Mouse (Mus musculus): ENCODE results near the gene Rnf141. TPM values are rescaled to one million over a fixed set of nuclear protein-coding genes. Genes with fewer than 3 reads are reported as not detected.

Gene Rnf141
- polyA plus RNA-seq, 1 experiment from 2014 or later: 32.8 TPM

DNA sequence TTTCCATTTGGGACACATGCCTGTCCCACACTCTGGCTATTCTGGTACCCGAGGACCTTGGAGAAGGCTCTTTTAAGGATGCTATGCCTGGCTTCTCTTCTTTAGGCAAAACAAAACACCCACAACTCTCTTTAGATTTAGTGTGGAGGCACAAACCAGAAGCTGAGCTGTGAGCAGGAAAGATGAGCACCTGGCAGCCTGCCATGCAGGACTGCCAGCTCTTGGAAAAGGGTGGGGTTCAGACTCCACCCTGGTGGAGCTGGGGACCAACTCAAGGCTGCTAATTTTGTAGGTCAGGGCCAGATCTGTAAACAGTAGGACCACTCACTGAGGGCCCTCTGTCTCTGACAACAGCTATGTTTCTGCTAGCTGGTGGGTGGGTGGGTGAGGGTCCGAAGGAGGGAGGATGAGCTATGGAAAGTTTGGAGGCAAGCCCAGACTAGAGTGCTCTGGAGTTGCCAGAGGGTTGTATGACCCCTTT lies 63.0 kb downstream of the Rnf141 start:
- no peaks in the 10 kb centered on the region for H3K27me3 ChIP-seq (ENCODE audit: control insufficient read depth, insufficient read depth, low read length)
- peaks cover 18% of the 10 kb centered on the region for H3K4me1 ChIP-seq (ENCODE audit: control insufficient read depth, insufficient read depth, low read length)
- WGBS: 52% methylated on average over 2 of the region's 2 CpGs
- H3K9ac ChIP-seq (ENCODE audit: low read length): no peak overlapping the region
- no peaks in the 10 kb centered on the region for H3K9me3 ChIP-seq (replicated peaks; ENCODE audit: control insufficient read depth, low read length)
- H3K4me2 ChIP-seq (ENCODE audit: low read depth, low read length): no peak overlapping the region
- no peak overlapping the region for H3K27ac ChIP-seq (ENCODE audit: low read length)
- H3K4me3 ChIP-seq (ENCODE audit: low read length): no peak overlapping the region
- ATAC-seq (replicated peaks; ENCODE audit: extremely low read depth, insufficient read depth, low FRiP score): no peak
- no peaks in the 10 kb centered on the region for H3K36me3 ChIP-seq (ENCODE audit: control insufficient read depth, insufficient read depth)

DNA sequence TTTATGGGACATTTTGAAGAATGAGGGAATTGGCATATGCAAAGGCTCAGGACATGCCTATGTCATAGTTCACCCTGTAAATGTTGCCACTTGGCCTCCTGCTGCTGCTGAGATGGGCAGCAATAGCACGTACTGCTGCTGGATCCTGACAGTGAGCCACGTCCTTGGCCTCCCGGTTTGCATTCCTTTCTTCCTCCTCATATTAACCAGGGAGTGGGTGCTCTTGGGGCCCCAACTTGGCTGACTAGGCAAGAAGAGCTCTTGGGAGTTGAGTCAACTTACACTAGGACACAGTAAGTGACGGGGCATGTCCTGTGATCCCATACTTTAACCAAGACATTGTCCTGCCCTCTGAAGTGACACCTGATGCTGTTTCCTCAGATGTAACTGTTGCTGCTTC lies 63.7 kb downstream of the Rnf141 start:
- no peak overlapping the region for H3K27ac ChIP-seq (ENCODE audit: low read length)
- H3K4me1 ChIP-seq (ENCODE audit: control insufficient read depth, insufficient read depth, low read length): peaks cover 18% of the 10 kb centered on the region
- no peaks in the 10 kb centered on the region for H3K9me3 ChIP-seq (replicated peaks; ENCODE audit: control insufficient read depth, low read length)
- H3K36me3 ChIP-seq (ENCODE audit: control insufficient read depth, insufficient read depth): no peaks in the 10 kb centered on the region
- no peak overlapping the region for H3K4me2 ChIP-seq (ENCODE audit: low read depth, low read length)
- WGBS: 64% methylated on average over 4 of the region's 4 CpGs
- ATAC-seq (replicated peaks; ENCODE audit: extremely low read depth, insufficient read depth, low FRiP score): no peak
- H3K4me3 ChIP-seq (ENCODE audit: low read length): no peak overlapping the region
- no peaks in the 10 kb centered on the region for H3K27me3 ChIP-seq (ENCODE audit: control insufficient read depth, insufficient read depth, low read length)
- H3K9ac ChIP-seq (ENCODE audit: low read length): no peak overlapping the region

DNA sequence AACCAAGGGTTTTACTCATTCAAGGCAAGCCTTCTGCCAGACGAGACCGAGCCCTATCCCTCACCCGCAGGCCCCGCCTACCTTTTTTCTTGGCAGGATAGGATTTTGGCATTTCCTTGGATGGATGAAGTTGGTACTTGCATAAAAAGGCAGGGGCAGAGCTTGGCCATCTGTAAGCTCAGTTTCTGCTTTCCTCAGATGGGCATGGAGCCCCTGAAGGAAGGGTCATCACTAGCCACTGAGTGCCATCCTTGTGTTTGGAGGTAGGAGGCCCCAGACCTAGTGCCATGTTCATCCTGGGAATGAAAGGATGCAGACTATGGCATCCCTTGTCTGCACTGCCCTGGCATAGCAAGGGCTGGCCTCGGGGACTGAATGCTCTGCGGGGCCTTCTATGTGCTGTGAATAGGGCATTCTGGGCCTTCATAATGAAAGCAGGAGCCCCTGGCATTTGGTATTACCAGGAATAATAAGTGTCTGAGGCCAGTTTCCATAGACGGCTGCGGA lies 64.6 kb downstream of the Rnf141 start:
- no peaks in the 10 kb centered on the region for H3K27me3 ChIP-seq (ENCODE audit: control insufficient read depth, insufficient read depth, low read length)
- H3K9ac ChIP-seq (ENCODE audit: low read length): no peak overlapping the region
- no peak overlapping the region for H3K4me2 ChIP-seq (ENCODE audit: low read depth, low read length)
- H3K4me3 ChIP-seq (ENCODE audit: low read length): no peak overlapping the region
- no peak overlapping the region for H3K27ac ChIP-seq (ENCODE audit: low read length)
- H3K36me3 ChIP-seq (ENCODE audit: control insufficient read depth, insufficient read depth): no peaks in the 10 kb centered on the region
- H3K9me3 ChIP-seq (replicated peaks; ENCODE audit: control insufficient read depth, low read length): no peaks in the 10 kb centered on the region
- 88% methylated on average over 8 of the region's 8 CpGs for WGBS
- ATAC-seq (replicated peaks; ENCODE audit: extremely low read depth, insufficient read depth, low FRiP score): no peak
- H3K4me1 ChIP-seq (ENCODE audit: control insufficient read depth, insufficient read depth, low read length): peaks cover 21% of the 10 kb centered on the region

DNA sequence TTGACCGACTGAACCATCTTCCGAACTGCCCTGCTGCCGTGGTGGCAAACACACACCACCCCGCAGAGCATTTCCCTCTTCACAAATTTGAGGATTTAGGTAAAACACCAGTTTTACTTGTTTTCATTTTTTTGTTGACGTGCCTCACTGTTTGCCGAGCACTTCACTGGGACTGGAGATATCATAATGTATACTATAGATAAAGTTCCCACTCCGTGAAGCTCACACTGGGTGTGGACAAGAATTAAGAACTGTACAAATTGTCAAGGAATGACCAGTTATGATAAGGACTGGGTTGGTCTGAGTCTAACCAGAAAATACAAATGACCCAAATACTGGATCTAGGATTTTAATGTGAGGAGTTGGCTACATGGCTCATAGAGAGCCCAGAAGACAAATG lies 65.3 kb downstream of the Rnf141 start:
- Histone ChIP-seq H3K36me3 (ENCODE audit: control insufficient read depth, insufficient read depth) (no peaks in the 10 kb centered on the region), H3K9ac (ENCODE audit: low read length) (no peak overlapping the region), H3K4me1 (ENCODE audit: control insufficient read depth, insufficient read depth, low read length) (peaks cover 28% of the 10 kb centered on the region), H3K27me3 (ENCODE audit: control insufficient read depth, insufficient read depth, low read length) (no peaks in the 10 kb centered on the region), H3K4me3 (ENCODE audit: low read length) (no peak overlapping the region), H3K27ac (ENCODE audit: low read length) (no peak overlapping the region), H3K4me2 (ENCODE audit: low read depth, low read length) (no peak overlapping the region), H3K9me3 (replicated peaks; ENCODE audit: control insufficient read depth, low read length) (no peaks in the 10 kb centered on the region)
- ATAC-seq (replicated peaks; ENCODE audit: extremely low read depth, insufficient read depth, low FRiP score): no peak
- WGBS: 88% methylated on average over 7 of the region's 7 CpGs

DNA sequence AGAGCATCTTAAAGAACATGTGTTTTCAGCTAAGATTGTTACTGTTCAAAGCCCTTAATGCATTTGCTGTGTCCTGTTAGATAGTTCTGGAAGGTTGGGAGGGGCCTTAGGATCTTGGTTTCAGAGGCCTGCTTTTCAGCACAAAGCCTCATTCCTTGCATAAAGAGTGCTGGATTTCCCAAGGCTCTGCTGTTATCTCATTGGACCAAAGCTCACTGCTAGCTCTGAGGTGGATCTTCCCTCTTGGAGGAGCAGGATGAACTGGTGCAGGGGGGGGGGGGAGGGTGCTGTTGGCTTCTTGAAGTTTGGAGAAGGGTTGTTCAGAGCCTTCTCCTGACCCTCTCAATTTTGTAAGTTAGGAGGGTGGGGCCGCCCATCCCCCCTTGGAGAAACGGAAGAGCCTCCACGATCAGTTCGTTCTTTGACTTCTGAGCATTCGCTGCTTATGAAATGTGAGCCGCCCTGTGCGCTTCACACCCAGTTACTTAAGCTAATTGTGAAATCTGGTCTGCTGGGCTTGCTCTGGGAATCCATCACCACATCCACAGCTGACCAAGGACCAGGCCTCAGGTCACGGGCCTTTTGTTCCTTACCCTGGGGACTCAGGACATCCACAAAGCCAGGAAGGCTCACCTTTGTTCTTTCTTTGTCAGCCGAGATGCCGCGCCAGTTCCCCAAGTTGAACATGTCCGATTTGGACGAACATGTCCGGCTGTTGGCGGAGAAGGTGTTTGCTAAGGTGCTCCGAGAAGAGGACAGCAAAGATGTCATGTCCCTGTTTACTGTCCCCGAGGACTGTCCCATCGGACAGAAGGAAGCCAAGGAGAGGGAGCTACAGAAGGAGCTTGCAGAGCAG lies 66.9 kb downstream of the Rnf141 start:
- Histone ChIP-seq H3K9me3 (replicated peaks; ENCODE audit: control insufficient read depth, low read length) (no peaks in the 10 kb centered on the region), H3K4me1 (ENCODE audit: control insufficient read depth, insufficient read depth, low read length) (peaks cover 33% of the 10 kb centered on the region), H3K9ac (ENCODE audit: low read length) (no peak overlapping the region), H3K4me3 (ENCODE audit: low read length) (no peak overlapping the region), H3K27me3 (ENCODE audit: control insufficient read depth, insufficient read depth, low read length) (no peaks in the 10 kb centered on the region), H3K4me2 (ENCODE audit: low read depth, low read length) (no peak overlapping the region), H3K36me3 (ENCODE audit: control insufficient read depth, insufficient read depth) (no peaks in the 10 kb centered on the region), H3K27ac (ENCODE audit: low read length) (no peak overlapping the region)
- 86% methylated on average over 18 of the region's 18 CpGs for WGBS
- no peak for ATAC-seq (replicated peaks; ENCODE audit: extremely low read depth, insufficient read depth, low FRiP score)

DNA sequence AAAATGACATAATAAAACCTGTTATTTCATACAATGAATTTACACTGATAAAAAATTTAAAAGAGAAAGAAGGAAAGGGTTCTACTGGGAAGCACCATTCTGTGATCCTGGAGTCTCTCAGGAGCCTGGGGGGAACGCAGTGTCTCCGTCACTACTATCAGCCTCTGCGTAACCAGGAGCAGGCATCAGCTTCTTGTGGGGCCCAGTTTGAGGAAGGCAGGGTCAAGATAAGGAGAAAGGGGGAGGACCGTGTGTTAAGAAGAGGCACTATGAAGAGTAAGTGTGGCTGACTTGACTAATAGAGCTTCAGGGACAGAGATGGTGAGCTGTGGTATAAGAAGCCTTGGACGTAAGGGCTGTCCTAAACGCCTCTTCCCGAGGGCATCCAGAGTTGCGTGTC lies 69.6 kb downstream of the Rnf141 start:
- peaks cover 28% of the 10 kb centered on the region for H3K4me1 ChIP-seq (ENCODE audit: control insufficient read depth, insufficient read depth, low read length)
- ATAC-seq (replicated peaks; ENCODE audit: extremely low read depth, insufficient read depth, low FRiP score): no peak

DNA sequence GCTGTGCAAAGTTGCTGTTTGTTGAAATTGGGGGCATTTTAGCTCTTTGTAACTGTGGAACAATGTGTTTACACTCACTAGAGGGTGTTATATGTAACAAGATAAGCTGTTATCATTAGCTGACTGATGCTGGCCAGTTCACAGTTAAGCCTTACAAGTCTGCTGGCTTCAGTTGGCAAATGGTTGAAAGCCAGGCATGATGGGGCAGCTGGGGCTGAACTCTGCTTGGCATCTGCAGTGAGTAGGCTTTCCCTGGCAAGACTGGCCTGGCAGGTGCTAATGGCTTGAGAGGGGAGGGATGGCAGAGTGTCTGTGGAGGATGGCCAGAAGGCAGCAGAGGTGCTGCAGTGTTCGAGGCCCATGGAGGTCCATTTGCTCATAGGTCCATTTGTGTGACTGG lies 70.2 kb downstream of the Rnf141 start:
- peak; percentile 29 for ATAC-seq (replicated peaks; ENCODE audit: extremely low read depth, insufficient read depth, low FRiP score)
- no peaks in the 10 kb centered on the region for H3K27me3 ChIP-seq (ENCODE audit: control insufficient read depth, insufficient read depth, low read length)
- WGBS: 70% methylated on average over 1 of the region's 1 CpGs
- no peaks in the 10 kb centered on the region for H3K9me3 ChIP-seq (replicated peaks; ENCODE audit: control insufficient read depth, low read length)
- H3K9ac ChIP-seq (ENCODE audit: low read length): peak overlapping the region; percentile 52
- H3K4me3 ChIP-seq (ENCODE audit: low read length): peak overlapping the region; percentile 31
- H3K4me1 ChIP-seq (ENCODE audit: control insufficient read depth, insufficient read depth, low read length): peaks cover 33% of the 10 kb centered on the region
- H3K27ac ChIP-seq (ENCODE audit: low read length): peak overlapping the region; percentile 71
- peak overlapping the region; percentile 55 for H3K4me2 ChIP-seq (ENCODE audit: low read depth, low read length)
- H3K36me3 ChIP-seq (ENCODE audit: control insufficient read depth, insufficient read depth): no peaks in the 10 kb centered on the region

More for the DNA sequence above, 69.6 kb downstream of the Rnf141 start:
- Histone ChIP-seq H3K4me3 (ENCODE audit: low read length) (no peak overlapping the region), H3K27ac (ENCODE audit: low read length) (no peak overlapping the region), H3K36me3 (ENCODE audit: control insufficient read depth, insufficient read depth) (no peaks in the 10 kb centered on the region), H3K4me2 (ENCODE audit: low read depth, low read length) (no peak overlapping the region), H3K27me3 (ENCODE audit: control insufficient read depth, insufficient read depth, low read length) (no peaks in the 10 kb centered on the region), H3K9ac (ENCODE audit: low read length) (no peak overlapping the region), H3K9me3 (replicated peaks; ENCODE audit: control insufficient read depth, low read length) (no peaks in the 10 kb centered on the region)
- WGBS: 64% methylated on average over 8 of the region's 8 CpGs

DNA sequence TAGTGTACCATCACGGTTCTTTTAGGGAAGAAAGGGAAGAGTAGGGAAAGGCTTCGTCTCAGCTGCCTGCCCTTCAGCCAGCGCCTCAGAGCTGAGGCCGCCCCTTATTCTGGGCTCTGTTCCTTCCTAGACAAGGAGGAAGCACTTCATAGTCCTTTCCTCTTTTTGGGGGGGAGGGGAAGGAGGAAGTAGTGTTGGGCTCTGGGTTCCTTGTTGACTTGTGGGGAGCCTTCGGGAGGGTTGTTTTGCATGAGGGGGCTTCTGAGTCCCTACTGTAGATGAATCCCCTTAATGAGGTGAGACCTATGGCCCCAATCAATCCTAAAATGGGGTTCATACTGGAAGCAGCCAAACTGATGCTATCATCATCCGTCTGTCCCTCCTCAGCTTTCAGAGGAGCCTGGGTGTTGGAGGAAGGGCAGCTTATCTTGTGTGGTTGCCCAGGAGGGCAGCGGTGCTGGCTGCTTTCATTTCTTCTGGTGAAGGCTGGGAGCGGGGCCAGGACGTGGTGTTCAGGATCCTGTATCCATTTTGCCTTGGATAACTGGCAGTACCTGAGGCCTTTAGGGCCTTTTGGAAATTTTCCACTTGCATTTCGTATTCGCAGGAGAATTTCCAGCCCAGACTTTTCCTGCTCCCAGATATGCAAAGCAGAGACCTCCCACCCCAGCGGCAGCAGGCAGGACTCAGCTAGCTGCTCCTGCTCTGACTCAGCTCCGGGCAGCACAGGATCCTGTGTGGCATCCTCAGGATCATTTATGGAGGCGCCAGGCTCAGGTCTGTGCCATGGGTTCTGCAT lies 70.9 kb downstream of the Rnf141 start:
- Histone ChIP-seq H3K4me3 (ENCODE audit: low read length) (peak overlapping the region; percentile 31), H3K36me3 (ENCODE audit: control insufficient read depth, insufficient read depth) (no peaks in the 10 kb centered on the region), H3K9me3 (replicated peaks; ENCODE audit: control insufficient read depth, low read length) (no peaks in the 10 kb centered on the region), H3K27ac (ENCODE audit: low read length) (peak overlapping the region; percentile 71), H3K27me3 (ENCODE audit: control insufficient read depth, insufficient read depth, low read length) (no peaks in the 10 kb centered on the region), H3K4me1 (ENCODE audit: control insufficient read depth, insufficient read depth, low read length) (peaks cover 35% of the 10 kb centered on the region), H3K4me2 (ENCODE audit: low read depth, low read length) (peak overlapping the region; percentile 55), H3K9ac (ENCODE audit: low read length) (peak overlapping the region; percentile 52)
- ATAC-seq (replicated peaks; ENCODE audit: extremely low read depth, insufficient read depth, low FRiP score): 0 out of 2 replicates have a peak, but pooled peaks have one; percentile 46
- WGBS: 22% methylated on average over 14 of the region's 14 CpGs

DNA sequence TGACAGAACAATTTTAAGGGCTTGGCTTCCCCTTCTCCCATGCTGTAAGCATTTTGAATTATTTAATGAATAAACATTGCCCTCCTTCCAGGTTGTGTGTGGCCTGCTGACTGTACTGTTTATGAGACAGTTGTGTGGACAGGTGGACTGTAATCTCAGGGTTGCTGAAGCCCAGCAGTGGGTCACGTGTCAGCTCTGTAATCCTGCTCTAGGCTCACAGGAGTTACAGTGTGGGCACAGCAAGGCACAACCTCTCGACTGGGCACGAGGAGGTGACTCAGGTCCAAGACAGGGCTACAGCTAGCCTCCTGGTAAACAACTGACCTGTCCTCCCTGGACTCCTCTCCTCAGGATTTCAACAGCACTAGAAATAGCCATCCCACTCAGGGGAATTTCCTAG lies 71.9 kb downstream of the Rnf141 start:
- Histone ChIP-seq H3K27me3 (ENCODE audit: control insufficient read depth, insufficient read depth, low read length) (no peaks in the 10 kb centered on the region), H3K36me3 (ENCODE audit: control insufficient read depth, insufficient read depth) (no peaks in the 10 kb centered on the region), H3K4me2 (ENCODE audit: low read depth, low read length) (no peak overlapping the region), H3K27ac (ENCODE audit: low read length) (no peak overlapping the region), H3K9ac (ENCODE audit: low read length) (no peak overlapping the region), H3K9me3 (replicated peaks; ENCODE audit: control insufficient read depth, low read length) (no peaks in the 10 kb centered on the region), H3K4me1 (ENCODE audit: control insufficient read depth, insufficient read depth, low read length) (peaks cover 39% of the 10 kb centered on the region), H3K4me3 (ENCODE audit: low read length) (no peak overlapping the region)
- ATAC-seq (replicated peaks; ENCODE audit: extremely low read depth, insufficient read depth, low FRiP score): no peak
- 58% methylated on average over 3 of the region's 3 CpGs for WGBS

Data from heart, embryonic 16.5 days (tissue).